Mouse (Mus musculus): Measurements from ENCODE around the gene Ano3. TPM values are rescaled to one million over a fixed set of nuclear protein-coding genes. Genes with fewer than 3 reads are reported as not detected.

Gene Ano3
- not detected for polyA plus RNA-seq (2014; fragmentation: Illumina TruSeq; extraction: RNeasy Lipid Tissue Mini Kit (QIAGEN cat#74804); ENCODE audit: low read depth, low replicate concordance)

GRCm38 (mm10) chr2:110950823-110951222, at the start of gene Ano3:
Gene Ano3 (minus strand): TSS chr2:110950923.

DNA sequence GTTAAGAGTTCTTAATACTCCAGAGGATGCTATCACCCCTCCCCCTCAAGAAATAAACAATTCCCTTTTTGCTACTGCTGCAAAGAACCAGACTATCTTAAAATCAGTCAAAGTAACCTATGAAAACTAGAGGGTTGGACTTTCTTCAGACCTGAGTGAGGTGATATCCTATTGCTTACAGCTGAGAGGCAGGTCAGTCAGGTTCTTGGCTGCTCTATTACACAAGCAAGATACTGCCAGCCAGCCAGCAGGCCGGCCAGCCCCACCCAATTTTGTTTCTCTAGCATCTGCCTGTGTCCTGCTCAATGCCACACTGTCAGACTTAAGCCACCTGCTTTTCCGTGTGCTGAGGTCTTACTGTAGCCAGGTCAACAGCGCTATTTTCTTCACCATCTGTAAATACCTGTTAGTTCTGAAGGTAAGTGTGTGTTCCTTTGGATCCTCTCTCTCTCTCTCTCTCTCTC, 229.4 kb downstream of the Ano3 start, which contains the start of gene Muc15:
Gene Muc15, plus strand, starts transcription at position 51 of the 464 bp plus-strand sequence.

Other genes starting within 250 kb of the Ano3 start
- not detected for gene Muc15, start 229.6 kb downstream of the Ano3 start, polyA plus RNA-seq (2014; fragmentation: Illumina TruSeq; extraction: RNeasy Lipid Tissue Mini Kit (QIAGEN cat#74804); ENCODE audit: low read depth, low replicate concordance)
- not detected for gene Gm13941, start 155.1 kb upstream of the Ano3 start, polyA plus RNA-seq (2014; fragmentation: Illumina TruSeq; extraction: RNeasy Lipid Tissue Mini Kit (QIAGEN cat#74804); ENCODE audit: low read depth, low replicate concordance)
- gene Gm15130, start 202.0 kb upstream of the Ano3 start, polyA plus RNA-seq (2014; fragmentation: Illumina TruSeq; extraction: RNeasy Lipid Tissue Mini Kit (QIAGEN cat#74804); ENCODE audit: low read depth, low replicate concordance): not detected